Mouse (Mus musculus) frontal cortex, postnatal 14 days (tissue): Measurements from ENCODE around the gene Hrc.

ENCODE experiments used
- DNase-seq, 2 experiments: peaks; one replicate each; pipeline ENCODE4 v3.0.0; 2022; ENCODE audit warnings: low spot score in 2 of 2

The Hrc gene

GRCm38 (mm10) chr7:45335056-45335455, at the start of gene Hrc:
Hrc (plus strand) TSS chr7:45335290.
- no peak for DNase-seq

- DNase-seq = no peak
Observed at GRCm38 (mm10) chr7:45286486-45286885, 48.6 kb upstream of the Hrc start.

- DNase-seq = no peak
Observed at GRCm38 (mm10) chr7:45296626-45297025, 38.5 kb upstream of the Hrc start.

GRCm38 (mm10) chr7:45297563-45297962, 37.5 kb upstream of the Hrc start:
- no peak for DNase-seq

GRCm38 (mm10) chr7:45299752-45300151, 35.3 kb upstream of the Hrc start:
- DNase-seq = peak; percentile 73 to 74

GRCm38 (mm10) chr7:45300270-45300669, 34.8 kb upstream of the Hrc start:
- DNase-seq = peak; percentile 60 to 77

- no peak for DNase-seq
Observed at GRCm38 (mm10) chr7:45302626-45303025, 32.5 kb upstream of the Hrc start.

- DNase-seq = no peak
Observed at GRCm38 (mm10) chr7:45304869-45305268, 30.2 kb upstream of the Hrc start.

- peak in 1 of 2 experiments; percentile 55 for DNase-seq
Observed at GRCm38 (mm10) chr7:45305275-45305674, 29.8 kb upstream of the Hrc start.

- DNase-seq = no peak
Observed at GRCm38 (mm10) chr7:45308551-45309240, 26.4 kb upstream of the Hrc start.

GRCm38 (mm10) chr7:45309455-45309854, 25.6 kb upstream of the Hrc start:
- DNase-seq = no peak

GRCm38 (mm10) chr7:45312023-45312422, 23.1 kb upstream of the Hrc start:
- no peak for DNase-seq

GRCm38 (mm10) chr7:45312686-45313453, 22.2 kb upstream of the Hrc start:
- DNase-seq = no peak

- DNase-seq = no peak
Observed at GRCm38 (mm10) chr7:45313495-45313894, 21.6 kb upstream of the Hrc start.

- no peak for DNase-seq
Observed at GRCm38 (mm10) chr7:45315182-45315701, 19.8 kb upstream of the Hrc start.

- DNase-seq = no peak
Observed at GRCm38 (mm10) chr7:45316536-45316935, 18.6 kb upstream of the Hrc start.

- no peak for DNase-seq
Observed at GRCm38 (mm10) chr7:45322245-45322644, 12.8 kb upstream of the Hrc start.

GRCm38 (mm10) chr7:45323069-45323468, 12.0 kb upstream of the Hrc start:
- DNase-seq = no peak

GRCm38 (mm10) chr7:45325800-45326199, 9.3 kb upstream of the Hrc start:
- DNase-seq = no peak

GRCm38 (mm10) chr7:45328841-45329475, 6.1 kb upstream of the Hrc start:
- no peak for DNase-seq

- no peak for DNase-seq
Observed at GRCm38 (mm10) chr7:45331502-45331901, 3.6 kb upstream of the Hrc start.

GRCm38 (mm10) chr7:45332685-45333425, 2.2 kb upstream of the Hrc start:
- no peak for DNase-seq
